Comparison of ENCODE assay signal across 12 mouse cellular contexts in genomic region chr5:29274746-29275145, GRCm38 (mm10).
DNase-seq lines count a peak whose midpoint lies in the region; ATAC-seq and TF ChIP-seq lines count a peak whose summit lies in the region.
"Had no signal": no experiment of that assay in that cellular context is flagged by ENCODE, and none has a peak within 500 bp of the region (broad histone marks: within the 10 kb centered on the region; RNA-seq: fewer than 3 reads in every experiment).

No protein-coding gene starts in this region.

- DNase-seq in adrenal gland, postnatal 10 days: peak; percentile 12
- DNase-seq in adrenal gland, postnatal 4 days (ENCODE audit: low spot score in 2 of 2): no peak
- peak; percentile 24 for DNase-seq in kidney, postnatal 0 days (ENCODE audit: low spot score)
- peak; percentile 21 for DNase-seq in ES-CJ7 (ENCODE audit: low read depth, low spot score)
- peak; percentile 39 for DNase-seq in embryo, embryonic 11 days
- DNase-seq in layer of hippocampus, adult 9-11 months: no peak
- DNase-seq: B cell, adult 2 months; cerebellum, postnatal 36 days; liver, embryonic 13.5 days had no signal

- peak; percentile 62 for TF ChIP-seq CTCF in kidney, postnatal 0 days (IDR thresholded peaks at IDR 0.05; ENCODE audit: low read depth)

- H3K9ac ChIP-seq in kidney, postnatal 0 days (ENCODE audit: low read depth, low read length): no peak overlapping the region
- no peak overlapping the region for H3K9ac ChIP-seq in kidney, embryonic 14.5 days (ENCODE audit: low read depth, low read length)
- H3K9ac ChIP-seq in forebrain, embryonic 13.5 days: no peak overlapping the region
- H3K9ac ChIP-seq: heart, embryonic 15.5 days; liver, embryonic 13.5 days had no signal

- no peak overlapping the region for H3K4me2 ChIP-seq in kidney, postnatal 0 days (ENCODE audit: low read length)
- H3K4me2 ChIP-seq in kidney, embryonic 14.5 days (replicated peaks; ENCODE audit: low read depth, low read length): no peak overlapping the region
- no peak overlapping the region for H3K4me2 ChIP-seq in forebrain, embryonic 13.5 days
- H3K4me2 ChIP-seq: heart, embryonic 15.5 days; liver, embryonic 13.5 days had no signal

- no peaks in the 10 kb centered on the region for H3K4me1 ChIP-seq in kidney, postnatal 0 days (replicated peaks; ENCODE audit: insufficient read depth, low read length)
- no peaks in the 10 kb centered on the region for H3K4me1 ChIP-seq in kidney, embryonic 14.5 days (ENCODE audit: control insufficient read depth, insufficient read depth, low read length)
- no peaks in the 10 kb centered on the region for H3K4me1 ChIP-seq in forebrain, embryonic 13.5 days
- H3K4me1 ChIP-seq: heart, embryonic 15.5 days; liver, embryonic 13.5 days had no signal

- H3K9me3 ChIP-seq in kidney, postnatal 0 days (replicated peaks; ENCODE audit: low read length): no peaks in the 10 kb centered on the region
- H3K9me3 ChIP-seq in kidney, embryonic 14.5 days (ENCODE audit: control insufficient read depth, low read length): no peaks in the 10 kb centered on the region
- no peaks in the 10 kb centered on the region for H3K9me3 ChIP-seq in forebrain, embryonic 13.5 days (replicated peaks)
- H3K9me3 ChIP-seq: heart, embryonic 15.5 days; liver, embryonic 13.5 days had no signal

- ATAC-seq in kidney, postnatal 0 days (replicated peaks; ENCODE audit: low FRiP score, low read depth): no peak
- ATAC-seq in kidney, embryonic 14.5 days (ENCODE audit: low FRiP score, low TSS enrichment): no peak
- ATAC-seq in forebrain, embryonic 13.5 days: no peak

- no peaks in the 10 kb centered on the region for H3K27me3 ChIP-seq in kidney, postnatal 0 days (ENCODE audit: insufficient read depth, low read length)
- no peaks in the 10 kb centered on the region for H3K27me3 ChIP-seq in kidney, embryonic 14.5 days (ENCODE audit: control insufficient read depth, insufficient read depth, low read length)
- no peaks in the 10 kb centered on the region for H3K27me3 ChIP-seq in forebrain, embryonic 13.5 days
- H3K27me3 ChIP-seq: heart, embryonic 15.5 days; liver, embryonic 13.5 days had no signal

- no peak overlapping the region for H3K27ac ChIP-seq in kidney, postnatal 0 days
- H3K27ac ChIP-seq in kidney, embryonic 14.5 days (ENCODE audit: low read depth, low read length): no peak overlapping the region
- H3K27ac ChIP-seq in forebrain, embryonic 13.5 days: no peak overlapping the region
- H3K27ac ChIP-seq: heart, embryonic 15.5 days; liver, embryonic 13.5 days had no signal

- no peaks in the 10 kb centered on the region for H3K36me3 ChIP-seq in kidney, postnatal 0 days (ENCODE audit: insufficient read depth, low read length)
- no peaks in the 10 kb centered on the region for H3K36me3 ChIP-seq in kidney, embryonic 14.5 days (ENCODE audit: control insufficient read depth, insufficient read depth, low read length)
- H3K36me3 ChIP-seq in forebrain, embryonic 13.5 days (ENCODE audit: poor library complexity, severe bottlenecking): no peaks in the 10 kb centered on the region
- H3K36me3 ChIP-seq: heart, embryonic 15.5 days; liver, embryonic 13.5 days had no signal

- H3K4me3 ChIP-seq in kidney, postnatal 0 days (replicated peaks; ENCODE audit: low read depth, low read length): no peak overlapping the region
- no peak overlapping the region for H3K4me3 ChIP-seq in kidney, embryonic 14.5 days (ENCODE audit: low read length)
- no peak overlapping the region for H3K4me3 ChIP-seq in forebrain, embryonic 13.5 days
- H3K4me3 ChIP-seq: heart, embryonic 15.5 days; liver, embryonic 13.5 days had no signal

Comparison
In these comparisons a context has a peak if more than half of its experiments do, and no peak if none do; other contexts are left out.
1. DNase-seq: peak in adrenal gland, postnatal 10 days (single experiment), kidney, postnatal 0 days (single experiment), ES-CJ7 (single experiment) and embryo, embryonic 11 days (single experiment); none in adrenal gland, postnatal 4 days (0 of 2) and layer of hippocampus, adult 9-11 months (single experiment).